Mouse (Mus musculus) layer of hippocampus, adult 9-11 months (tissue): ENCODE data around the gene Gna13.

Experiments
- DNase-seq: peaks from one replicate; pipeline ENCODE4 v3.0.0; 2022

Gene Gna13

GRCm38 (mm10) chr11:109350317-109350714, 12.3 kb upstream of the Gna13 start:
- no peak for DNase-seq

DNA sequence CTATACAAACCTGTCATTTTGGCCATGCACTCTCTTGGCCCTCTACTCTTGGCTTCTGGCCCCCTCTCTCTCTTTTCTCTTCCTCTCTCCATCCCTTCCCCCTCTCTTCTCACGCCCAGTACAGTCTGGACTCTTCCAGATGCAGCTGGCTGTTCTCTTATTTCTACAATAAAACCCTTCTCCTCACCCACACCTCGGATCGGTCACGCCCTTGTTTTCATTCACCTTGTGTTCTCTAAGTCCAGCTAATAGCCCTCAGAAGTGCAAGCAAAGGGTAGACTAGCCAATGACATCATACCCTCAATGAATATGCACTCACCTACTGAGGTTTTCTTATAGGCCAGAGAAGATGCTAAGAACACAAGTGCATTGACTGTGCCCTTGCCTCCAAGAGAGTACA, 11.1 kb upstream of the Gna13 start:
- DNase-seq, result no peak

DNA sequence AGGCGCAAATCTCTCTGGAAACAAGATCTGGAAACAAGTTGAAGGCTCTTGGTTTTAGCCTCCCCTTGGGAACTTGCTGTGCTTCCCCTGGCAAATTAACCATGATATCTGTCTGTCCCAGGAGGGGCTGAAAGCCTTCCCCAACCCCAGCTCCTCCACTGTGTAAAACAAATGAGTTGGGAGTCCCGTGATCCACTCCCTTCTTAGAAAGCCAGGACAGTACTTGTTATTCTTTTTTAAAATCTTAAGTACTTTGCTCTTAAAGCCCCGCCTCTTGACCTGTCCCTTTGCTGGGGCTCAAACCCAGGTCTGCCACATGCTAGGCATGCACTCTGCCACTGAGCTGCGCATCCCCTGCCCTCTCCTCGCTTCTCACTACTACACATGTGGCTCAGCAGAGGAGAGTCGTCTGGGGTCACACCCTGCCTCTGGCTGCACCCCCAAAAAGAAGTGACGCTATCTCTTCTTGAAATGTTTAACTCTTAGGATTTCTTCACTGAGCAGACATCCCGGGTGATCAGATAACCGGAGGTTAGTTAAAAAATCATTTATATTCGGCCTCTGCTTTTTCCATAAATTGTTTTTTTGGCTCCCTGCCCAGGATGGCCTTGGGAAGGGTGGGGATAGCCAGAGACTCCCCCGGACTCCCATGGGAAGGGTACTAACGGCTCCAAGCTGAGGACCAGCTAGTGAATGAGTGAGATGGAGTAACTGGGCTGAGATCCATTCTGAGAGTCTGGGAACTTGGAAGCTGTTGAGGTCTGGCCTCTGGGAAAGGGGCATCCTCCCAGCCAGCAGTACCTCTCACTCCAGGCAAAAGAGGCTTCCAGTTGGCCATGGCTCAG, 9.0 kb upstream of the Gna13 start:
- no peak for DNase-seq

DNA sequence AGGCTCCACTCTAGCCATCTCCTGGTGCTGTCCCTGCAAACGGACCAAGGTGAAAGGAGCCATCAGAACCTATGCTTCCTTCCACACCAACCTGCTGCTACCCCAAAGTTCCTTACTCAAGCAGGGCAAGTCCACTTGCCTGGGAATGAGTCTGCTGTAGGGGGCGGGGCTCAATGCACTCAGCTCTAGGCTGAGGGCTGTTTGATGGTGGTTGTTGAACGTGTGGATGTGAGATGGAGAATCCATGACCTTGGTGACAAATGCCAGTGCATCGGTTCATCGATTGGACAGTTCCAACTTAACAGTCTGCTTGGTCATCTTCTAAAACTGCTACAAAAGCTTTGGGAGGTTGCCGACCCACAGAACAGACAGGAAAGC, 8.4 kb upstream of the Gna13 start:
- DNase-seq, result no peak

DNA sequence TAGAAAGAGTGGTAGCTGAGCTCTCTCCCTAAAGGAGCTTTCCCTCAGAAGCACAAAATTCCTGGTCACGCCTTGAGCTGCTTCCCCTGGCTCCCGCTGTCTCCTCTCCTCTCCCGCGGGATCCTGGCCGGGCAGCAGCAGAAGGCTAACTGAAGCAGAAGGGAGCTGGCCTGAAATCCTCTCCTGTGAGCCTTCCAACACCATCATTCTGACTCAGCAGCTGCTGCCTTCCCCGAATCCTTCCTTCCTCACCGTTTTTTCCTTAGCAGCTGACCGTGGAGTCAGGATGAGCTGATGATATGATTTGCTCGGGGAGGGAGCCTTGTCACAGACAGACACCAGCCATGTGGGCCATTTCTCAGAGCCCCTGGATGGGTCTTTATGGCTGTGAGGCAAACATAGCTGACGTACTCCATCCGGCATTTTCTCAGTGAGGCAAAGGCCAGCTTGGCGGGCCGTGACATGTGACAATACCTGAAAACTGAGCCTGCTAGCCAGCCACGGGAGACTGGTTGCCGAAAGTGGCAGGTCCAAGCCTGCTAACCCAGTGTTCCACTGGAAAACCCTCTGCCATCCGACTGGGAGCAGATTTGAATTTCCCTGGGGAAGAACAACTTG, 6.8 kb upstream of the Gna13 start:
- no peak for DNase-seq

GRCm38 (mm10) chr11:109357171-109357570, 5.5 kb upstream of the Gna13 start:
- no peak for DNase-seq

DNA sequence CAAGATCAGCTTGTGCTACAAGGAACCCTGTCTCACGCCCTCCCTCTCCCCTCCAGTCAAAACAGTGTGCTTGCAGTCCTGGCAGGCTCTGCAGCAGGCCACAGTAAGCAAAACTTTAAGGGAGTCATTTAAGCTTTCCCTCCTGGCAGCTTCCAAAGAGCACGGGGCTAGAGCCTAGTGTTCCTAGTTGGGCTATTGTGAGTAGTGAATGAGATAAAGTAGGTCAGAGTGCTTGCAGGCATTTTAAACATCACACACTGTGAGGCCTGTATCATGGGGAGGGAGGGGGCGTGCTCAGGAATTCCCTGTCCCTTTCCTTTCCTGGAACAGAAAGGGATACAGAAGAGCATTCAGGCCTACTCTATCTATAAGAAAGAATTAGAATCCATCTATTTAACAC, 4.1 kb upstream of the Gna13 start:
- DNase-seq, result peak; percentile 53

DNA sequence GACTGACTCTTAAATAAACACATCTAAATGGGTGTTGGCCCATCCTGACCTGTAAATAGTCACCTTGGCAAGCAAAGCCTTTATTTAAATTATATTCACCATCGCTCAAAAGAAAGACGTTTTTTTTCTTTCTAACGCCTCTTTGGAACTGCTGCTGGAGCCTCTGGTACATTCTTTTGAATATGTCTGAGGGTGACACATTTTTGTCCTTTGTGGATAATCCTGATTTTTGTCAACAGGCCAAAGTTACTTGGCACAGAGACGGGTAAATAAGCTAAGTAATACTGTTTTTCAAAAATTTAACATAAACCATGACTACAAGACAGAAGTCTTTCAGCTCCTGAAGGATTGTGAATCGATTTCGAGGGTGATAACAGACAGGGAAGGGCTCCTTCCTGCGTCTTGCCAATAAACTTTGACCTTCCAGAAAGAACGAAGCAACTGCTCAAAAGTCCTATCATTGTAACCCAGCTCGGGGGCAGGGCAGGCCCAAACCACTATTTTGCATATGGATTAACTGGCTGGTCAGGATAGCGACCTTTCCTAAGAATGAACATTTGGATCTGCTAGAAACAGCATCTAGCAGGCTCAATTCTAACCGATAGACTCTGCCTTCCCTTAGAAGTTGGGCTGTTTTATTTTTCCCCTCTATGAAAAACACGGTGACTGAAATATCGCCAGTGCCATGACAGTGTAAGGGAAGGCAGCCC, 3.4 kb upstream of the Gna13 start:
- DNase-seq, result no peak

DNA sequence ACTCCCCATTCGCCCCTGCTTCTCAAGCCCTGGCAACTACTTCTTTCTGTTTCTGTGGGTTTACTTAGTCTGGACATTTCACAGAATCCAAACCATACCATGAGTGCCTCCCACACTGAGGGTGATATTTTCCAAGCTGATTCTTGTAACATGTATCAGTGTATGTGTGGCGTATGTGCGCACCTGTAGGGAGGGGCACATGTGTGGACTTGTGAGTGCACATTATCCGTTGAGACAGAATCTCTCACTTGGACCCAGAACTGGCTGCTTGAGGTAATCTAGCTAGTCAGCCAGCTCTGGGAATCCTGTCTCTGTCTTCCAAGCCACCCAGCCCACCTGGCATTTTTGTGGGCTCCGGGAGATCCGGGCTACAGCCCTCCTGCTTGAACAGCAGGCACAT, 2.5 kb upstream of the Gna13 start:
- DNase-seq, result no peak

- DNase-seq, result peak; percentile 58
These were observed 2.0 kb upstream of the Gna13 start for GRCm38 (mm10) chr11:109360581-109361040.

DNA sequence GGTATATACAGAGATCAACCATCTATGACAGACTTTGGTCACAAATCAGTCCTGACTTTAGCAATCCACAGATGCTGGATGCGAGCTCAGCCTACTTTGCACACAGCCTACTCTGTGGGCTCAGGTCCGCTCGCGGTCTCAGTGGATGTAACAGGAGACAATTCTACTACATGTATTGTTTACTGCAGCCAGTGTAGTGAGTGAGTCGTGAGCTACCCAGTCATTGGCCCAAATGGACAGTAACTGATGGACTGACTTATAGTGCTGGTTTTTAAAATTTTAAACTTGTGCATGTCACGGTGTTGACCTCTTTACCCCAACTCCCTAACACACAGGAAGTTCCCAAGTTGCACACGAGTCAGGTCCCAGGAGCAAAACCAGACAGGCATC, 1.4 kb upstream of the Gna13 start:
- no peak for DNase-seq

DNA sequence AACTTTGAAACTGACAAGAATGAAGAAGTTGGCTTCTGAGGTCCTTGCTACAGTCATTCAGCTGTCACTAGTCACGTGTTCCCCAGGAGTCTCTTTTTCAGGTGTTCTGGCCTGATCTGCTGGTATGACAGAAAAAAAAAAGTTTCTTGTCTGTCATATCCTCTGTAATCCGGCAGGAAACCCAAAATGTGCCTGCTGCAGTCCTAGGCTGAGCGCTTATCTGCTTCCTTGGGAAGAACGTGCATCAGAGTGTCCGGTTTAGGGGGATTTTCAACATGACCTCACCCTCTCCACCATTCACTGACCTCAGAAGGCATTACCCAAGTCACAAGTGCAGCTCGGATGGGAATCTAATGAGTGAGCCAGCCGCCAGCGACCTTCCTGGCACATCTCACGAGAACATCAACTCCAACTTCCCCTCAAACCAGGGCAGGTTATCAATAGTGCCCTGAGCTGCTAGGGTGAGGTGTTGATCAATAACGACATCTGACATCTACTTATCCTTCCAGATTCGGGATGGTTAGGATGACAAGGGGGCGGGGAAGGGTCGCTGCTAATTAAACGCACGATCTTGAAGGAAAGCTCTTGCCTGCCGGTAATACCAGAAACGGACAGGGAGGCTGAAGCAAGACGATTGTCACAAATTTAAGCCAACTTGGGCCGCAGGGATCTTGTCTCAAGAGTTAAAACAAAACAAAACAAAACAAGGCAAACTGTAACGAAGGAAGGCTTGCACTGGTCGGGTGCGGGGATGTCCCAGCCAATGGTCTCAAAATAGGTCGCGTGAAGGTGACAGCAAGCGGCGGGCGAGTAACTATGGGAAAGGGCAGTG, 784 bp upstream of the Gna13 start:
- peak; percentile 42 for DNase-seq

GRCm38 (mm10) chr11:109363191-109364133, 831 bp downstream of the Gna13 start:
- DNase-seq, result no peak

GRCm38 (mm10) chr11:109364337-109364736, 1.7 kb downstream of the Gna13 start:
- no peak for DNase-seq

DNA sequence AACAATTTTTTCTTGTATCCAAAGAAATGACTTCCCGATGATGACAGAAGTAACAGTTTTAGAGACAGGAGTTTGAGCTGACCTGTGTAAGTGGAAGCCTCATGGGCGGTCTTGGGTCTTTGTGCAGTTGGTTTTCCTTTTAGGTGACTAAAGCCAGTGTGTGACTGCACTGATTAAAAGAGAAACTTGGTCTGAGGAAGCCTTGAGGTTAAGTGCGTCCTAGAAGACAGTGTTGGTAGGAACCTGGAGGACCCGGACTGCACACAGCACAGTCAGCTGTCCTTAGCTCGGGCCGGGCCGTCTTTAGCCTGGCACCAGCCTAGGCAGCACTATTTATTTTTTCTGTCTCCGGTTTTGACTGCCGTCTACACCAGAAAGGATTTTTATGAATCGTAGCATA, 2.2 kb downstream of the Gna13 start:
- DNase-seq, result peak; percentile 33

DNA sequence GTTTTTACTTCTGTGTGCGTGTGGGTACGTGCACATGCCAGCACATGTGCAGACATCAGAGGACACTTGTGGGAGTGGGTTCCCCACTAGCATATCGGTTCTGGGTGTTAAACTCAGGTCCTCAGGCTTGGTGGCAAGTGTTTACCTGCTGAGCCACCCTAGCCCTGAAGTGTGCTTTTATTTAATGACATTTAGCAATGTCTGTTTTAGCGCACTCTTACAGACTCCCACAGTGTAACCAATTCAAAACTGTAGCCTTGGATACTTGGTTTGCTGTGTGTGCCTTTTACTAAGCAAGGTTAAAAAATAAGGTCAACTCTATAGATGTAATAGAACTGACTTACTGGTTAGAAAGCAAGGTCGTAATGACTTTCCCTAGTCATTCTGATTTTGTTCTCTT, 3.2 kb downstream of the Gna13 start:
- no peak for DNase-seq

DNA sequence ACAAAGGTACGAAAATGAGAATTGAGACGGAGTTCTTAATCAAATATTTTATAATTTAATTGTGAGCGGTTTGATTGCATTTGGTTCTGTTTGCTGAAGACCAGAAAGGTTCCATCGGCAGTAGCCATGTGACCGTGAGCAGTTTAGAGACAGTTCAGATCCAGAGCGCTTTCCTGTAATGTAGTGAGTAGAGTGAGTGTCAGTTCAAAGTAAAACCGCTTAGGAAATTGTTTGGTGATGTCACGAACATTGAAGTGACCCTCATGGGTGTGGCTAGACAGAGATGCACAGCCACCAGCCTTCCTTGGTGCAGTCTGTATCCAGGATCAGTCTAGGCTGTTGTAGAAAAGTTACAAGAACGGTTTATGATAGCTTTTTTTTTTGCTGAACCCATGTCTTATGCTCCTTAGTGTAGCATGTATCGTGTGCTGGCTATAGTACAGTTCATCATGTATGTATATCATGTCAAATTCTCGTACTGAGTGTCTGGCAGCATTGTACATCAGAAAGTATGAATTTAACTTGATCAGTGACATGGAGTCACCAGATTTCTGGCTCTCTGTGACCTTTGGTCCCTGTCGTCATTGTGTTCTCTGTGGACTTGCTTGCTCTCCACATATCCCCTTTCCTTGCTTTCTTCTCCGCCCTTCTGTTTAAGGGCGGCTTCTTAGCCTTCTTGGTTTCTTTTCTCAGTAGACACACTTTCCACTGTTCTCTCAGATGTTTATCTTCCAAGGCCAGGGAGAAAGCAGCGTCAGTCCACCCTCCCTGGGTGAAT, 4.4 kb downstream of the Gna13 start:
- no peak for DNase-seq

DNA sequence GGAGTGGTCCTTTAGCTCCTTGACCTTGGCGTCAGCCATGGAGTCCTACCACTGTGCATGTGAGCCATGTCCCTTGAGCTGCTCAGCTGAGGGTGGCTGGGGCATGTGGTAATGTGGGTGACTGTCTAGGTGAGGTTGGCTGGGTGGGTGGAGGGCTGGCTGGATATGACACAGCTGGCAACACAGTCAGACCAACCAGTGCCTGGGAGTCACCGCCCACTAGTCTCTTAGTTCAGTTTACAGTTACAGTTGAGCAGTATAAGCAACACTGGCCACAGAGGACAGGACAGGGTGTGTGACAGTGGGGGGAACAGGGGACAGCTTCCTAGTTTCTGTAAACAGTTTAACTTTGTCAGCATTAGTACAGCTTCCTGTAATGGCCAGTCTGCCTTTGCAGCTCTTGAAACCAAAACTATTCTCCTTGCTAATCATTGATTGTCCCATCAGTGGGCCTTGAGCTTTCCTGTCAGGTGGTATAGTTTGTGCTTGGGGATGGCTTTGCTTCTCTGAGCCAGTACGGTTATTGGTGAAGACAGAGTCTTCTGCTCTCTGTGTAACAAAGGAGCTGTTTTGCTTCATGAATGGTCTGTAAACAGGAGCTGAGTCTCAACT, 6.5 kb downstream of the Gna13 start:
- peak; percentile 33 for DNase-seq

DNA sequence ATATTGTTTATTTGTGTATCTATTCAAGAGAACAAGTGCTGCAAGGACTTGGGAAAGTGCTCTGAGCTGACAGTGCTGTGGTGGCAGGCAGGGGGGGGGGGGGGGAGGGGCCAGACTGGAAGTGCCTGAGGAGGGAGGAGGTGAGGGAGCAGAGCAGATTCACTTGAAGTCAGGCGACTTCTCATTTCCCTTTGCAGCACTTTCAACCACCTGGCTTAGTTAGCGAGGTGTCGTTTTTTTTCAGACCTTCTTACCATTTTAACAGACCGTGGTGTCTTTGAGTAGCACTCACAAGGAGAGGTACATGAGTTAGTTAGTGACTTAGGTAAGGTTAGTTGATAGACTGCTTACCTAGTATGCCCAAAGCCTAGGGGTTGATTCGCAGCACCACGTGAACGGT, 12.8 kb downstream of the Gna13 start:
- no peak for DNase-seq

- peak; percentile 30 for DNase-seq
These were observed 14.0 kb downstream of the Gna13 start for GRCm38 (mm10) chr11:109376484-109377143.
